Mouse (Mus musculus) heart, embryonic 12.5 days (tissue): Measurements from ENCODE around the gene Htr6. TPM values are rescaled to one million over a fixed set of nuclear protein-coding genes. Genes with fewer than 3 reads are reported as not detected.

ENCODE experiments used
- ATAC-seq: fragments of 200-750 bp; cut with Nextera tagmentation; 2 replicates; pipeline ENCODE4 v1.8.0; 2017; ENCODE audit warnings: moderate TSS enrichment, moderate library complexity; ENCODE audit not compliant: insufficient number of reproducible peaks, low FRiP score
- H3K27ac ChIP-seq: fragments of 300-500 bp; sonication (generic); 2 replicates; pipeline ENCODE4 v1.5.1; 2016; ENCODE audit warnings: mild to moderate bottlenecking, moderate library complexity; ENCODE audit not compliant: poor library complexity, severe bottlenecking
- H3K27me3 ChIP-seq: fragments of 300-500 bp; sonication (generic); replicated peaks from 2 replicates; pipeline ENCODE4 v1.6.1; 2016; ENCODE audit warnings: mild to moderate bottlenecking, moderate library complexity
- H3K36me3 ChIP-seq: fragments of 300-500 bp; sonication (generic); 2 replicates; pipeline ENCODE4 v1.6.1; 2016; ENCODE audit warnings: mild to moderate bottlenecking, moderate library complexity
- H3K4me1 ChIP-seq: fragments of 300-500 bp; sonication (generic); replicated peaks from 2 replicates; pipeline ENCODE4 v1.6.1; 2016; ENCODE audit warnings: mild to moderate bottlenecking
- H3K4me2 ChIP-seq: fragments of 300-500 bp; sonication (generic); 2 replicates; pipeline ENCODE4 v1.6.1; 2016; ENCODE audit warnings: mild to moderate bottlenecking, moderate library complexity
- H3K4me3 ChIP-seq: fragments of 300-500 bp; sonication (generic); 2 replicates; pipeline ENCODE4 v1.5.1; 2016; ENCODE audit warnings: mild to moderate bottlenecking
- H3K9ac ChIP-seq: fragments of 300-500 bp; sonication (generic); 2 replicates; pipeline ENCODE4 v1.6.1; 2016; ENCODE audit warnings: mild to moderate bottlenecking, moderate library complexity
- H3K9me3 ChIP-seq: fragments of 300-500 bp; sonication (generic); replicated peaks from 2 replicates; pipeline ENCODE4 v1.6.1; 2016; ENCODE audit warnings: mild to moderate bottlenecking, moderate library complexity
- WGBS: fragments of 180-500 bp; shearing (Covaris S2); methylation state at CpG from one replicate; pipeline ENCODE4 v1.1.7; 2016; 5-methylcytosine and 5-hydroxymethylcytosine counted together
- polyA plus RNA-seq: library from polyadenylated mRNA; unstranded; fragments of >200 nt; fragmentation: Nextera tagmentation; extraction: Ambion mirVana; gene quantifications from 2 replicates; pipeline ENCODE4 v1.2.1, GENCODE M21; 2016

Htr6 gene
- polyA plus RNA-seq, 1 experiment from 2014 or later = not detected

DNA sequence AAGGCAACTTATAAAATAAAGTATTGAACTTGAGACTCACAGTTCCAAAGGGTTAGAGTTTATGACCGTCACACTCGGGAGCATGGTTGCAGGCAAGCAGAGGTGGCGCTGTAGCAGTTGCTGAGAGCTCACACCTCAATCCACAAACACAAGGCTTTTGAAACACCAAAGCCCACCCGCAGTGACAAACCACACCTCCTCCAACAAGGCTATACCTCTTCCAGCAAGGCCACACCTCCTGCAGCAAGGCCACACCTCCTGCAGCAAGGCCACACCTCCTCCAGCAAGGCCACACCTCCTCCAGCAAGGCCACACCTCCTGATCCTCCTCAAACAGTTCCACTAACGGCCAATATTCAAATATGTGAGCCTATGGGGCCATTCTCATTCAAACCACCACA, 30.8 kb downstream of the Htr6 start:
- no peak overlapping the region for H3K9ac ChIP-seq
- H3K4me2 ChIP-seq = no peak overlapping the region
- 0 out of 2 replicates have a peak, but pooled peaks cover 6% of the 10 kb centered on the region for H3K4me1 ChIP-seq
- 84% methylated on average over 5 of the region's 5 CpGs for WGBS
- H3K27ac ChIP-seq = no peak overlapping the region
- peaks cover 8% of the 10 kb centered on the region; the same call in 1 of the 2 replicates for H3K9me3 ChIP-seq
- H3K36me3 ChIP-seq = no peaks in the 10 kb centered on the region
- ATAC-seq = no peak
- no peak overlapping the region for H3K4me3 ChIP-seq
- peaks cover 23% of the 10 kb centered on the region for H3K27me3 ChIP-seq

- 72% methylated on average over 2 of the region's 2 CpGs for WGBS
Observed at GRCm38 (mm10) chr4:139043600-139043999, 31.8 kb downstream of the Htr6 start.

DNA sequence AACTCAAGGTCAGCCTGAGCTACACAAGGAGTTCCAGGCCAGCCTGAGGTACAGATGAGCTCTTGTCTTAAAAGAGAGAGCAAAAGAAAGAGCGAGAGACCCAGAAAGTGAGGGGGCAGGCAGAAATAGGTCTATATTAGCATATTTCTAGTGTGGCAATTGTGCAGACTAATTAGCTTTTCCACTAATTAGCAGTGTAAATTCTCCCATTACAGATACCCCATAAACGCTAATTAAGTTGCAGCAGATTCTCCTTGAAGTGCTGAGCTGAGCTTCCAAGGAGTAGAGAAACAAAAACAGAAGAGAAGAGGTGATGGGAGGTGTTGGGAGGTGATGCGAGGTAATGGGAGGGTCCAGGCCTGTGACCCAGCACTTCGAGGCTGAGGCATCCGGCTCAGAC, 32.8 kb downstream of the Htr6 start:
- ATAC-seq = no peak
- H3K4me2 ChIP-seq = no peak overlapping the region
- H3K27ac ChIP-seq = no peak overlapping the region
- H3K9me3 ChIP-seq = 0 out of 2 replicates have a peak, but pooled peaks cover 4% of the 10 kb centered on the region
- peaks cover 36% of the 10 kb centered on the region for H3K27me3 ChIP-seq
- H3K9ac ChIP-seq = no peak overlapping the region
- H3K36me3 ChIP-seq = no peaks in the 10 kb centered on the region
- WGBS = 71% methylated on average over 5 of the region's 5 CpGs
- 0 out of 2 replicates have a peak, but pooled peaks cover 6% of the 10 kb centered on the region for H3K4me1 ChIP-seq
- no peak overlapping the region for H3K4me3 ChIP-seq

More at GRCm38 (mm10) chr4:139043600-139043999, 31.8 kb downstream of the Htr6 start:
- Histone ChIP-seq H3K4me2 (no peak overlapping the region), H3K4me1 (0 out of 2 replicates have a peak, but pooled peaks cover 6% of the 10 kb centered on the region), H3K4me3 (no peak overlapping the region), H3K9me3 (peaks cover 8% of the 10 kb centered on the region; the same call in 1 of the 2 replicates), H3K27ac (no peak overlapping the region), H3K36me3 (no peaks in the 10 kb centered on the region), H3K9ac (no peak overlapping the region), H3K27me3 (peaks cover 32% of the 10 kb centered on the region)
- no peak for ATAC-seq

DNA sequence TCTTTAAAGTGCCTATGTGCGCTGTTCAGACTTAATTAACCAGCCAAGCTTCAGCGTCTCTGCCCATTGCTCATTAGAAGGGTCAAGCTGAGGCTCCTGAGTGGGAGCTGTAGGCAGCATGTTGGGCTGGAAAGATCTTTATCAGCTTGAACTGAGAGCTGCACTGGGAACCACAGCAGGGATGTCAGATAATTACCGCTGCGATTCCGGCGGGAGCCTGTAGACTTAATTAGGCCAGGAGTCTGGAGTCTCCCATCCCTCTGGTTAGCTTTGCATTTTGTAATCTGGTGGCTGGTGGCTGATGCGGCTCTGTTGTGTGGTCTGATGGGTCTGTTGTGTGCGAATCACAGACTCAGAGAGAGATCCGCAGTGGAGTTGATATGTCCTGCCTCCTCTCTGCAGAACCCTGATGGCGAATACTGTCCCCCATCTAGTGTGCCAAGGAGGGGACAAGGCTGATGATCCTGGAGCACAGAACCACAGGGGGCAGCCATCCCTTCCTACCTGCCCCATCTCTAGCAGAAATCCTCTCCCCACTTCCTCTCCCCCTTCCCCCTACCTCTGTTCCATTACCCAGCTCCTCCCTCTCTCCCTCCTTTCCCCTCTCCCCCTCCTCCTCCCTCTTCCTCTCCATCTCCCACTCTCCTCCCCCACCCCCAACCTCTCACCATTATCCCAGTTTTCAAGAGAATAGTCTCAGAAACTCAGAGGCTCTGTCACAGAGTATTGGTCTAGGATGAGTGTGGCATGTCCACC, 35.1 kb downstream of the Htr6 start:
- no peak for ATAC-seq
- Histone ChIP-seq H3K4me1 (0 out of 2 replicates have a peak, but pooled peaks cover 6% of the 10 kb centered on the region), H3K36me3 (0 out of 2 replicates have a peak, but pooled peaks cover 4% of the 10 kb centered on the region), H3K9me3 (0 out of 2 replicates have a peak, but pooled peaks cover 11% of the 10 kb centered on the region), H3K27ac (no peak overlapping the region), H3K4me2 (no peak overlapping the region), H3K27me3 (peaks cover 38% of the 10 kb centered on the region), H3K9ac (no peak overlapping the region), H3K4me3 (no peak overlapping the region)
- 5% methylated on average over 10 of the region's 10 CpGs for WGBS

- no peak overlapping the region for H3K27ac ChIP-seq
- no peak for ATAC-seq
- no peak overlapping the region for H3K9ac ChIP-seq
- H3K4me3 ChIP-seq = no peak overlapping the region
- WGBS = 78% methylated on average over 17 of the region's 17 CpGs
- 0 out of 2 replicates have a peak, but pooled peaks cover 4% of the 10 kb centered on the region for H3K36me3 ChIP-seq
- peaks cover 39% of the 10 kb centered on the region for H3K27me3 ChIP-seq
- no peak overlapping the region for H3K4me2 ChIP-seq
- H3K4me1 ChIP-seq = peaks cover 19% of the 10 kb centered on the region
- 0 out of 2 replicates have a peak, but pooled peaks cover 7% of the 10 kb centered on the region for H3K9me3 ChIP-seq
Observed at GRCm38 (mm10) chr4:139037795-139038607, 37.4 kb downstream of the Htr6 start.

DNA sequence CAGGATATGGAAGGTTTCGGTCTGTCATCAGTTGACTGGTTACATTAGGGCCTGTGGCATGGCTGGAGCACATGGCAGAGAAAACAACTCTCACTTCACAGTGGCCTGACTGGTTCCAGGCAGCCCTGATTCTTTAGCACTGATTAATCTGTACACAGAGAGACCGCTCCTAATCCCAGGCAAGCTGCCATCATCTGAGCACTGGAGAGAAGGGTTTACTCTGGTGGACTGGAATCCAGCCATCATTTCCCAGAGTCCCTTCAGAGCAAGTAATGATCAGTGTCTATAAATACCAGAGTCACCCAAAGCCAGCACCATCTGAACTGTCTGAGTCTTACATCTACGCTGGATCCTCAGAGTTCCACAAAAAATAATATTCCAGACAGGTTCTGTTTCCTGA, 39.6 kb downstream of the Htr6 start:
- 85% methylated on average over 3 of the region's 3 CpGs for WGBS
- Histone ChIP-seq H3K36me3 (0 out of 2 replicates have a peak, but pooled peaks cover 4% of the 10 kb centered on the region), H3K4me2 (no peak overlapping the region), H3K4me1 (peaks cover 20% of the 10 kb centered on the region), H3K9me3 (0 out of 2 replicates have a peak, but pooled peaks cover 7% of the 10 kb centered on the region), H3K9ac (no peak overlapping the region), H3K4me3 (no peak overlapping the region), H3K27me3 (peaks cover 29% of the 10 kb centered on the region), H3K27ac (no peak overlapping the region)
- no peak for ATAC-seq

- peaks cover 7% of the 10 kb centered on the region; the same call in 1 of the 2 replicates for H3K36me3 ChIP-seq
- 86% methylated on average over 3 of the region's 3 CpGs for WGBS
- ATAC-seq = no peak
Observed at GRCm38 (mm10) chr4:139034942-139035341, 40.4 kb downstream of the Htr6 start.

DNA sequence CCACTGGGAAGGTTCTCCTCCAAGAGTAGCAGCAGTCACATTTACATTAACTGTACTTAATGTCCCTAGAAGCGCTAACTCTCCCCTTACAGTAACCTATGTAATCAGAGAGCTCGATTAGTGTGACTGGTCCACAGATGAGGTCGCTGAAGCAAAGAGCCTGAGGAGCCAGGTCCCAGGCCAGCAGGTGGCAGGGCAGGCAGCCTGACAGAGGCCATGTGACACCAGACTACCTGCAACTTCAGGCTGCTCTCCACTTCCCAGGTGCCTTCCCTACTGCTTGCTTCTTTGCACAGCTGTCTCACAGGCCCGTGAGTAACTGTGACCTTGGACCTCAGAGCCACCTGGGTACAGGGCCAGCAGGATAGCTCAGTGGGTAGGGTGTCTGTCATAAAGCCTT, 40.8 kb downstream of the Htr6 start:
- peaks cover 7% of the 10 kb centered on the region; the same call in 1 of the 2 replicates for H3K36me3 ChIP-seq
- H3K27me3 ChIP-seq = peaks cover 16% of the 10 kb centered on the region
- 0 out of 2 replicates have a peak, but pooled peaks cover 7% of the 10 kb centered on the region for H3K9me3 ChIP-seq
- peaks cover 14% of the 10 kb centered on the region for H3K4me1 ChIP-seq
- ATAC-seq = no peak
- 39% methylated on average over 4 of the region's 4 CpGs for WGBS
- H3K9ac ChIP-seq = no peak overlapping the region
- H3K27ac ChIP-seq = no peak overlapping the region
- no peak overlapping the region for H3K4me3 ChIP-seq
- H3K4me2 ChIP-seq = no peak overlapping the region

More at GRCm38 (mm10) chr4:139034942-139035341, 40.4 kb downstream of the Htr6 start:
- H3K27me3 ChIP-seq = peaks cover 20% of the 10 kb centered on the region
- H3K9me3 ChIP-seq = 0 out of 2 replicates have a peak, but pooled peaks cover 7% of the 10 kb centered on the region
- no peak overlapping the region for H3K4me2 ChIP-seq
- peaks cover 14% of the 10 kb centered on the region for H3K4me1 ChIP-seq
- no peak overlapping the region for H3K27ac ChIP-seq
- no peak overlapping the region for H3K9ac ChIP-seq
- no peak overlapping the region for H3K4me3 ChIP-seq

GRCm38 (mm10) chr4:139034010-139034367, 41.4 kb downstream of the Htr6 start:
- Histone ChIP-seq H3K4me2 (no peak overlapping the region), H3K9me3 (0 out of 2 replicates have a peak, but pooled peaks cover 7% of the 10 kb centered on the region), H3K9ac (no peak overlapping the region), H3K36me3 (peaks cover 7% of the 10 kb centered on the region; the same call in 1 of the 2 replicates), H3K4me3 (no peak overlapping the region), H3K27me3 (peaks cover 10% of the 10 kb centered on the region), H3K27ac (peak overlapping the region; percentile 36; the same call in 1 of the 2 replicates), H3K4me1 (peaks cover 14% of the 10 kb centered on the region)
- no peak for ATAC-seq
- WGBS = 63% methylated on average over 8 of the region's 8 CpGs

DNA sequence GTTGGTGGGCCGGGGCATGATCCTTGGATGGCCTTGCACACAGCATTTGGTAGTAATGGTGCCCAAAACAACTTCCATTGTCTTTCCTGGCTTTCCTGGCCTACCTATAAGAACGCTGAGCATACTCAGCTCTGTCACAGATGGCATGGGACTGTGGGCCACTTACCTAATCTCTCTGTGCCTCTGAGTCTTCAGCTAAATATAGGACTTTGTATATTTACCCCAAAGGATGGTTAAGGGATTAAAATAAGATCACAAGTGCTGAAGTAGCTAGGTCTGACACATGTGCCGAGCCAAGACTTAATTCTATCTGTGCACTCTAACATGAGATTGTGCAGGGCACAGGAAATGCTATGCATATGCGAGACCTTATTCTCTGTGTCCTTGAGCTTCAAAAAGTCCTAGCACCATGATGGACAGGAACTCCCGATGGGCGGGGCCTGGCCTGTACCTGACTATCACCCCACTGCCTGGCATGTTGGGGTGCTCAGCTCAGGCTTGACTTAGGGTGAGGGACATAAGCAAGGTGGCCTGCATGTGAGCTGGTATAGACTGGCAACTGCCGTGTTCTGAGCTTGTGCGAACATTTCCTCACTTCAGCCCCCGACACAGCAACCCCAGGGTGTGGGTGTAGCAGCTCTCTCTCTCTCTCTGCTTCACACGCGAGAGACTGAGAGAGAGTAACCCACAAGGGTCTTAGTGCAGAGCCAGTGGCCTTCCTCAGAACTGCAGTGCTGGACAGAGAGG, 41.9 kb downstream of the Htr6 start:
- 0 out of 2 replicates have a peak, but pooled peaks cover 7% of the 10 kb centered on the region for H3K9me3 ChIP-seq
- peaks cover 7% of the 10 kb centered on the region; the same call in 1 of the 2 replicates for H3K36me3 ChIP-seq
- peak overlapping the region; percentile 36 for H3K27ac ChIP-seq
- no peak overlapping the region for H3K9ac ChIP-seq
- peaks cover 14% of the 10 kb centered on the region for H3K4me1 ChIP-seq
- no peak overlapping the region for H3K4me3 ChIP-seq
- peaks cover 10% of the 10 kb centered on the region for H3K27me3 ChIP-seq
- no peak overlapping the region for H3K4me2 ChIP-seq
- WGBS = 59% methylated on average over 11 of the region's 11 CpGs
- no peak for ATAC-seq
